Mouse (Mus musculus): ENCODE results near the gene Dpt. TPM values are rescaled to one million over a fixed set of nuclear protein-coding genes. Genes with fewer than 3 reads are reported as not detected.

The Dpt gene
- polyA plus RNA-seq, 1 experiment, result 14.6 TPM

GRCm38 (mm10) chr1:164797746-164798285, 1.4 kb downstream of the Dpt start:
- WGBS, result 85% methylated on average over 1 of the region's 1 CpGs
- H3K27ac ChIP-seq (ENCODE audit: control insufficient read depth, insufficient read depth, low read length), result no peak overlapping the region
- H3K36me3 ChIP-seq (ENCODE audit: control insufficient read depth, insufficient read depth, low read length), result no peaks in the 10 kb centered on the region
- no peaks in the 10 kb centered on the region for H3K27me3 ChIP-seq (ENCODE audit: control insufficient read depth, insufficient read depth, low read length)
- H3K4me1 ChIP-seq (replicated peaks; ENCODE audit: control insufficient read depth, insufficient read depth, low read length), result no peaks in the 10 kb centered on the region
- no peak for TF ChIP-seq POLR2A (IDR thresholded peaks at IDR 0.05; ENCODE audit: control insufficient read depth, extremely low read depth, insufficient read depth, low read length, poor library complexity)
- no peak for TF ChIP-seq CTCF (IDR thresholded peaks at IDR 0.05; ENCODE audit: borderline replicate concordance, control insufficient read depth, extremely low read depth, insufficient read depth, low read length, poor library complexity)
- DNase-seq, result no peak
- H3K4me3 ChIP-seq (ENCODE audit: control insufficient read depth, insufficient read depth, low read length), result no peak overlapping the region

DNA sequence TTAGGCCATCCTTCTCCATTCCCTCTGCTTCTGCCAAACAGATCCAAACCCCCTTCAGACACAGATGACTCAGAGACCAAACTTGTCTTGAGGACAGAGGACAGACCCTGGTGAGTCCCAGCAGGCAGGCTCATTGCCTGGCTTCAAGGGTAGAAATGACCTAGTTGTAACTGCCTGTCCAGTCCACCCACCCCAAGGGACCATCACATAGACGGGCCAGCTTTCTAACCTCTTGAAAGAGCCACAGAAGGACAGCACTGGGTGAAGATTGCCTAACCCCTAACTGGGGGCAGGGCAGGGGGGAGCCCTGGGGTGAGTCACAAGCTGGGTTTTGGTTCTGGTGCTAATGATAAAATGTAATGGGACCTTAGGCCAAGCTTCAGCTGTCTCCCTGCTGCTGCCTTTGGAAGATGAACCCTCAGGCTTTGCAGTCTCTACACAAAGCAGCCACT, 2.1 kb downstream of the Dpt start:
- DNase-seq, result no peak

GRCm38 (mm10) chr1:164799161-164799560, 2.7 kb downstream of the Dpt start:
- Histone ChIP-seq H3K4me1 (replicated peaks; ENCODE audit: control insufficient read depth, insufficient read depth, low read length) (no peaks in the 10 kb centered on the region), H3K27ac (ENCODE audit: control insufficient read depth, insufficient read depth, low read length) (no peak overlapping the region), H3K4me3 (ENCODE audit: control insufficient read depth, insufficient read depth, low read length) (no peak overlapping the region), H3K27me3 (ENCODE audit: control insufficient read depth, insufficient read depth, low read length) (no peaks in the 10 kb centered on the region), H3K36me3 (ENCODE audit: control insufficient read depth, insufficient read depth, low read length) (no peaks in the 10 kb centered on the region)
- DNase-seq, result no peak
- TF ChIP-seq CTCF (IDR thresholded peaks at IDR 0.05; ENCODE audit: borderline replicate concordance, control insufficient read depth, extremely low read depth, insufficient read depth, low read length, poor library complexity), result no peak
- TF ChIP-seq POLR2A (IDR thresholded peaks at IDR 0.05; ENCODE audit: control insufficient read depth, extremely low read depth, insufficient read depth, low read length, poor library complexity), result no peak
- WGBS, result 90% methylated on average over 3 of the region's 3 CpGs

More for the DNA sequence above, 2.1 kb downstream of the Dpt start:
- H3K4me1 ChIP-seq (replicated peaks; ENCODE audit: control insufficient read depth, insufficient read depth, low read length), result no peaks in the 10 kb centered on the region
- H3K4me3 ChIP-seq (ENCODE audit: control insufficient read depth, insufficient read depth, low read length), result no peak overlapping the region
- WGBS, result 86% methylated on average over 1 of the region's 1 CpGs
- H3K27me3 ChIP-seq (ENCODE audit: control insufficient read depth, insufficient read depth, low read length), result no peaks in the 10 kb centered on the region
- TF ChIP-seq CTCF (IDR thresholded peaks at IDR 0.05; ENCODE audit: borderline replicate concordance, control insufficient read depth, extremely low read depth, insufficient read depth, low read length, poor library complexity), result no peak
- no peak for TF ChIP-seq POLR2A (IDR thresholded peaks at IDR 0.05; ENCODE audit: control insufficient read depth, extremely low read depth, insufficient read depth, low read length, poor library complexity)
- no peak overlapping the region for H3K27ac ChIP-seq (ENCODE audit: control insufficient read depth, insufficient read depth, low read length)
- H3K36me3 ChIP-seq (ENCODE audit: control insufficient read depth, insufficient read depth, low read length), result no peaks in the 10 kb centered on the region

GRCm38 (mm10) chr1:164804277-164804676, 7.8 kb downstream of the Dpt start:
- WGBS, result 87% methylated on average over 11 of the region's 11 CpGs

DNA sequence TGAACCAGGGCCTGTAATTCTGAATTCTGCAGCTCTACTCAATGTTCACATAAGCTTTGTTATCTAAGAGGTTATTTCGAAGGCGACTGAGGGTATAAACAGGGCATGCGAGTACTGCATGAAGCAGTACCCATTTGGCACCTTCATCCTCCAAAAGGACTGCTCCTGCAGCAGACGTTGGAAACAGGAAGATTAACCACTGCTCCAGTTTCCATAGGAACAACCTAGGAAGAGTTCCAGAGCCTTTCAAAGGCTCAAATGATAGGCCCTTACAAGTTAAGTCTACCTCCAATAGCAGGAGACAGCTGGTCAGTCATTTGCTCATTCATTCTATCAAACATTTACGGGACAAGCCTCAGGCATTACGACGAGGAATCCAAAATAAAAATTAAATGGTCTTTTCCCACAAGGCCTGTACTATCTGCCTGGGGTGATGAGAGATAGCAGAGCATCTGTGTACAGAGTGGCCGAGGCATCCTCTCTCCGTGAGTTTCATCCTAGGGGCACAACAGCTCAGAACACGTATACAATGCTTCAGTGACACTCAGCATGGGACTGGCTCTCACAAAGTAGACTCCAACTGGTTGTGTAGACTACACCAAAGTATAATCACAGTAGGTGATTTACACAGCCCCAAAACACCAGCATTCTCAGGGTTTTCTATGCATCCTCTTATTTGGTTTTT, 8.4 kb downstream of the Dpt start:
- no peak overlapping the region for H3K27ac ChIP-seq (ENCODE audit: control insufficient read depth, insufficient read depth, low read length)

More at GRCm38 (mm10) chr1:164804277-164804676, 7.8 kb downstream of the Dpt start:
- H3K36me3 ChIP-seq (ENCODE audit: control insufficient read depth, insufficient read depth, low read length), result no peaks in the 10 kb centered on the region
- no peaks in the 10 kb centered on the region for H3K4me1 ChIP-seq (replicated peaks; ENCODE audit: control insufficient read depth, insufficient read depth, low read length)
- DNase-seq, result no peak
- no peak overlapping the region for H3K27ac ChIP-seq (ENCODE audit: control insufficient read depth, insufficient read depth, low read length)
- no peak for TF ChIP-seq CTCF (IDR thresholded peaks at IDR 0.05; ENCODE audit: borderline replicate concordance, control insufficient read depth, extremely low read depth, insufficient read depth, low read length, poor library complexity)
- TF ChIP-seq POLR2A (IDR thresholded peaks at IDR 0.05; ENCODE audit: control insufficient read depth, extremely low read depth, insufficient read depth, low read length, poor library complexity), result no peak
- no peaks in the 10 kb centered on the region for H3K27me3 ChIP-seq (ENCODE audit: control insufficient read depth, insufficient read depth, low read length)
- no peak overlapping the region for H3K4me3 ChIP-seq (ENCODE audit: control insufficient read depth, insufficient read depth, low read length)

GRCm38 (mm10) chr1:164809371-164809770, 12.9 kb downstream of the Dpt start:
- WGBS, result 90% methylated on average over 2 of the region's 2 CpGs
- Histone ChIP-seq H3K4me1 (replicated peaks; ENCODE audit: control insufficient read depth, insufficient read depth, low read length) (no peaks in the 10 kb centered on the region; the same call in 1 of the 2 replicates), H3K4me3 (ENCODE audit: control insufficient read depth, insufficient read depth, low read length) (no peak overlapping the region), H3K27ac (ENCODE audit: control insufficient read depth, insufficient read depth, low read length) (no peak overlapping the region), H3K27me3 (ENCODE audit: control insufficient read depth, insufficient read depth, low read length) (no peaks in the 10 kb centered on the region), H3K36me3 (ENCODE audit: control insufficient read depth, insufficient read depth, low read length) (no peaks in the 10 kb centered on the region)
- no peak for DNase-seq
- no peak for TF ChIP-seq CTCF (IDR thresholded peaks at IDR 0.05; ENCODE audit: borderline replicate concordance, control insufficient read depth, extremely low read depth, insufficient read depth, low read length, poor library complexity)
- TF ChIP-seq POLR2A (IDR thresholded peaks at IDR 0.05; ENCODE audit: control insufficient read depth, extremely low read depth, insufficient read depth, low read length, poor library complexity), result no peak

More for the DNA sequence above, 8.4 kb downstream of the Dpt start:
- Histone ChIP-seq H3K4me3 (ENCODE audit: control insufficient read depth, insufficient read depth, low read length) (no peak overlapping the region), H3K36me3 (ENCODE audit: control insufficient read depth, insufficient read depth, low read length) (no peaks in the 10 kb centered on the region), H3K4me1 (replicated peaks; ENCODE audit: control insufficient read depth, insufficient read depth, low read length) (no peaks in the 10 kb centered on the region), H3K27me3 (ENCODE audit: control insufficient read depth, insufficient read depth, low read length) (no peaks in the 10 kb centered on the region)
- WGBS, result 96% methylated on average over 10 of the region's 10 CpGs
- TF ChIP-seq POLR2A (IDR thresholded peaks at IDR 0.05; ENCODE audit: control insufficient read depth, extremely low read depth, insufficient read depth, low read length, poor library complexity) (no peak), CTCF (IDR thresholded peaks at IDR 0.05; ENCODE audit: borderline replicate concordance, control insufficient read depth, extremely low read depth, insufficient read depth, low read length, poor library complexity) (no peak)
- DNase-seq, result no peak
